Mouse (Mus musculus) heart, adult 8-10 months (tissue): Measurements from ENCODE around the gene Itga4. TPM values are rescaled to one million over a fixed set of nuclear protein-coding genes. Genes with fewer than 3 reads are reported as not detected.

Source experiments
- total RNA-seq, 4 experiments: library from RNA; stranded (reverse); gene quantifications; 2 replicates each; pipeline ENCODE4 v1.2.4; 2022

The Itga4 gene
- total RNA-seq, 4 experiments from 2014 or later = 1.1 to 2.7 (median 1.3) TPM

Other genes with a start within 250 kb of the Itga4 start
- gene Neurod1, start 201.3 kb downstream of the Itga4 start, total RNA-seq = not detected
- gene Cerkl, start 201.4 kb downstream of the Itga4 start, total RNA-seq = 1 to 10 TPM in 2 of 4 experiments, under 1 TPM in 2; 0.27 to 1.9 (median 1.2) TPM